Comparison of ENCODE assay signal across 21 mouse cellular contexts in genomic region chr14:71967646-71968045, GRCm38 (mm10).
DNase-seq lines count a peak whose midpoint lies in the region; ATAC-seq and TF ChIP-seq lines count a peak whose summit lies in the region.
"Had no signal": no experiment of that assay in that cellular context is flagged by ENCODE, and none has a peak within 500 bp of the region (broad histone marks: within the 10 kb centered on the region; RNA-seq: fewer than 3 reads in every experiment).

No protein-coding gene starts in this region.

- no peak for ATAC-seq in kidney, postnatal 0 days (replicated peaks; ENCODE audit: low FRiP score, low read depth)
- no peak for ATAC-seq in inflammation-experienced regulatory T-cells, adult 6 months
- ATAC-seq: hindbrain, embryonic 16.5 days had no signal

- no peak overlapping the region for H3K4me3 ChIP-seq in kidney, postnatal 0 days (replicated peaks; ENCODE audit: low read depth, low read length)
- H3K4me3 ChIP-seq: forebrain, embryonic 12.5 days; gastrocnemius, adult 2 months; limb, embryonic 15.5 days; midbrain, embryonic 12.5 days; neural tube, embryonic 15.5 days had no signal

- H3K27ac ChIP-seq in kidney, postnatal 0 days: no peak overlapping the region
- H3K27ac ChIP-seq: forebrain, embryonic 12.5 days; gastrocnemius, adult 2 months; limb, embryonic 15.5 days; midbrain, embryonic 12.5 days; neural tube, embryonic 15.5 days; stomach, postnatal 0 days had no signal

- no peak overlapping the region for H3K9ac ChIP-seq in kidney, postnatal 0 days (ENCODE audit: low read depth, low read length)
- H3K9ac ChIP-seq: forebrain, embryonic 12.5 days; limb, embryonic 15.5 days; midbrain, embryonic 12.5 days; neural tube, embryonic 15.5 days had no signal

- H3K4me1 ChIP-seq in kidney, postnatal 0 days (replicated peaks; ENCODE audit: insufficient read depth, low read length): no peaks in the 10 kb centered on the region
- H3K4me1 ChIP-seq: limb, embryonic 15.5 days had no signal

- no peaks in the 10 kb centered on the region for H3K9me3 ChIP-seq in kidney, postnatal 0 days (replicated peaks; ENCODE audit: low read length)
- H3K9me3 ChIP-seq: forebrain, embryonic 12.5 days; limb, embryonic 15.5 days; midbrain, embryonic 12.5 days; neural tube, embryonic 15.5 days had no signal

- no peaks in the 10 kb centered on the region for H3K36me3 ChIP-seq in kidney, postnatal 0 days (ENCODE audit: insufficient read depth, low read length)
- H3K36me3 ChIP-seq: forebrain, embryonic 12.5 days; limb, embryonic 15.5 days; midbrain, embryonic 12.5 days; neural tube, embryonic 15.5 days had no signal

- TF ChIP-seq CTCF in kidney, postnatal 0 days (IDR thresholded peaks at IDR 0.05; ENCODE audit: low read depth): no peak

- 50% methylated on average over 6 of the region's 6 CpGs for WGBS in kidney, postnatal 0 days

- peak overlapping the region; percentile 0; the same call in 1 of the 2 replicates for H3K4me2 ChIP-seq in kidney, postnatal 0 days (ENCODE audit: low read length)
- H3K4me2 ChIP-seq: forebrain, embryonic 12.5 days; limb, embryonic 15.5 days; midbrain, embryonic 12.5 days; neural tube, embryonic 15.5 days had no signal

- no peaks in the 10 kb centered on the region for H3K27me3 ChIP-seq in kidney, postnatal 0 days (ENCODE audit: insufficient read depth, low read length)
- H3K27me3 ChIP-seq: limb, embryonic 15.5 days; midbrain, embryonic 12.5 days had no signal

- peak; percentile 4 for DNase-seq in embryo, embryonic 10.5 days (ENCODE audit: low spot score)
- DNase-seq in embryo, embryonic 9.5 days (ENCODE audit: extremely low spot score): no peak
- DNase-seq in kidney, postnatal 0 days (ENCODE audit: low spot score): peak; percentile 22
- DNase-seq in kidney, adult 11 months: no peak
- peak; percentile 11 for DNase-seq in lung, postnatal 10 days
- no peak for DNase-seq in lung, postnatal 36 days
- no peak for DNase-seq in spleen, adult 12 weeks (ENCODE audit: low spot score)
- DNase-seq: cerebellum, adult 11 months; cerebellum, postnatal 14 days; gastrocnemius, adult 2 months; heart, postnatal 36 days; kidney, adult 2 months; left cerebral cortex, postnatal 4 days; lung, postnatal 14 days had no signal

Comparison
In these comparisons a context has a peak if more than half of its experiments do, and no peak if none do; other contexts are left out.
1. DNase-seq: peak in embryo, embryonic 10.5 days (single experiment), kidney, postnatal 0 days (single experiment) and lung, postnatal 10 days (single experiment); none in embryo, embryonic 9.5 days (single experiment), kidney, adult 11 months (single experiment), lung, postnatal 36 days (single experiment) and spleen, adult 12 weeks (single experiment).